Mouse (Mus musculus) hindbrain, embryonic 14.5 days (tissue): ENCODE data around the gene Hs3st5. TPM values are rescaled to one million over a fixed set of nuclear protein-coding genes. Genes with fewer than 3 reads are reported as not detected.

Experiments used
- ATAC-seq: fragments of 200-750 bp; cut with Nextera tagmentation; 2 replicates; pipeline ENCODE4 v1.8.0; 2017; ENCODE audit warnings: moderate number of reproducible peaks, mild to moderate bottlenecking, moderate TSS enrichment, moderate library complexity; ENCODE audit not compliant: low FRiP score
- DNase-seq: peaks from one replicate; pipeline ENCODE4 v3.0.0-alpha.2; 2015; ENCODE audit warnings: low spot score
- H3K27ac ChIP-seq: fragments of 300-500 bp; sonication (generic); 2 replicates; pipeline ENCODE4 v1.5.1; 2014; ENCODE audit warnings: mild to moderate bottlenecking, moderate library complexity
- H3K27me3 ChIP-seq: fragments of 300-500 bp; sonication (generic); 2 replicates; pipeline ENCODE4 v1.6.1; 2014; ENCODE audit warnings: mild to moderate bottlenecking, low read length, mixed read lengths; ENCODE audit not compliant: control insufficient read depth, insufficient read depth
- H3K36me3 ChIP-seq: fragments of 300-500 bp; sonication (generic); replicated peaks from 2 replicates; pipeline ENCODE4 v1.6.1; 2014; ENCODE audit not compliant: control insufficient read depth, insufficient read depth
- H3K4me1 ChIP-seq: fragments of 300-500 bp; sonication (generic); replicated peaks from 2 replicates; pipeline ENCODE4 v1.6.1; 2014; ENCODE audit warnings: antibody characterized with exemption, low read length, mixed read lengths; ENCODE audit not compliant: control insufficient read depth, insufficient read depth
- H3K4me2 ChIP-seq: fragments of 300-500 bp; sonication (generic); replicated peaks from 2 replicates; pipeline ENCODE4 v1.6.1; 2014; ENCODE audit warnings: mild to moderate bottlenecking, moderate library complexity
- H3K4me3 ChIP-seq: fragments of 300-500 bp; sonication (generic); replicated peaks from 2 replicates; pipeline ENCODE4 v1.5.1; 2014; ENCODE audit warnings: mild to moderate bottlenecking, low read length
- H3K9ac ChIP-seq: fragments of 300-500 bp; sonication (generic); 2 replicates; pipeline ENCODE4 v1.6.1; 2014
- H3K9me3 ChIP-seq: fragments of 300-500 bp; sonication (generic); 2 replicates; pipeline ENCODE4 v1.6.1; 2016; ENCODE audit warnings: low read length; ENCODE audit not compliant: control insufficient read depth
- WGBS: fragments of 180-500 bp; shearing (Covaris S2); extraction: QIAGEN DNeasy Blood & Tissue Kit; methylation state at CpG from one replicate; pipeline ENCODE4 v1.1.7; 2014; 5-methylcytosine and 5-hydroxymethylcytosine counted together
- polyA plus RNA-seq: library from polyadenylated mRNA; unstranded; fragments of >200 nt; fragmentation: Nextera tagmentation; extraction: Ambion mirVana; gene quantifications from 2 replicates; pipeline ENCODE4 v1.2.1, GENCODE M21; 2014

The Hs3st5 gene
- polyA plus RNA-seq, 1 experiment from 2014 or later = 36.0 TPM

DNA sequence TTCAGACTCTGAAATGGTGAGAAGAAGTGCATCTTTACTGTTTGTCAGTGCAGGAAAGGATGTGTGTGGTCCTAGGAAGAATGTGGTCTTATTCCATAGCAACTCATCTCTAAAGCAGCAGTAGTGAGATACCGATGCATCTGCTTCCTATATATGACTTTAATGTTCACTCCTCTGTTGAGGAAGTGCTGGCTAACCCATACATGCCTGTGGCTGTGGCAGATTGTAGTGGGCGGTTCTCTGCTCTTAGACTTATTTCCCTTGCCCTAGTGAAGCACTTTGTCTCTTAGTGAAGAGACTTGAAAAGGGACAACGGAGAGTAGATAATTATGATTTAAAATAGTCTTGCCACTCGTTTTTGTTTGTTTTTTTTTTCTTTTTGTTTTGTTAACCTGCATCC is 47.4 kb downstream of the Hs3st5 start:
- Histone ChIP-seq H3K4me2 (no peak overlapping the region), H3K27me3 (no peaks in the 10 kb centered on the region), H3K4me1 (0 out of 2 replicates have a peak, but pooled peaks cover 9% of the 10 kb centered on the region), H3K27ac (no peak overlapping the region), H3K9me3 (no peaks in the 10 kb centered on the region), H3K4me3 (no peak overlapping the region), H3K9ac (no peak overlapping the region), H3K36me3 (no peaks in the 10 kb centered on the region)
- DNase-seq (no peak), ATAC-seq (no peak)
- 72% methylated on average over 4 of the region's 4 CpGs for WGBS

DNA sequence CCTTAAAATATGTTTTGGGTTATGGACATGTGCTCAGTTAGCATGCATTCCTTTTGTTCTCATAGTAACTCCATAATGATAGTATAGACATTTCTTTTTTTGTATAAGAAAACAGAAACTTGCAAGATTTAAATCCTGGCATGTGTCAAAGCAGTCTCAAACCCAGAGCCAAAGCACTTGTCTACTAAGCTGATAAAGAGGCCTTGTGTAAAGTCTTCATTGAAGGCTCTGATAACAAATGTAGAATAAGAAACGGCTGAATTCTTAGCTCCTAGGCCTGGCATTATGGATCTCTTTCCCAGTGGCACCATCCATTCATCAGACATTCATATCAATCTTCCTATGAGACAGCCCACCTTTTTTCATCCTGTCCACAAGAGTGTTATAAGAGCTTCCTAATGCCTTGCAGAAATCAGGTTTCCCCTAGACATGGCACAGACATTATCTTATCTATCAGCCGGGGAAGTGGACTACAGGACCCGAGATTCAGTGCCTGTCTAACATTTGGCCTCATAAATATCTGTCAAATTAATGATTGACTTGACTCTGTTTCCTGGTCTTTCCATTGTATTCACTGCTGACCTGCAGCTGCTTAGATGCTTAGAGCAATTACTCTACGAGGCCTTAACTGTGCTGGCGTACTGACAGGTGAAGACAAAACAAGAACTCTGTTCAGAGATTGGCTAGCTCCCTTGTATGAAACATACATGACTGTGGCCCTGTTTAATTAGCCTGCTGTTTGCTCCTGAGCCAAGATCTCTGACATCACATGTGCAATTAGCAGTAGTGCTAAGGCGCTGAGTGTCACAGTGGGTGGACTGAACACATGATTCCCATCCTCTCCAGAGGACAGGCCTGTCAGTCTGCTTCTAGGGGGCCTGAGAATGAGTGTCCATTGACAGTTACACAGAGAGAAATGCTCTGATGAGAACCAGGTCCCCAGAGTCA is 48.6 kb downstream of the Hs3st5 start:
- WGBS = 45% methylated on average over 6 of the region's 6 CpGs

DNA sequence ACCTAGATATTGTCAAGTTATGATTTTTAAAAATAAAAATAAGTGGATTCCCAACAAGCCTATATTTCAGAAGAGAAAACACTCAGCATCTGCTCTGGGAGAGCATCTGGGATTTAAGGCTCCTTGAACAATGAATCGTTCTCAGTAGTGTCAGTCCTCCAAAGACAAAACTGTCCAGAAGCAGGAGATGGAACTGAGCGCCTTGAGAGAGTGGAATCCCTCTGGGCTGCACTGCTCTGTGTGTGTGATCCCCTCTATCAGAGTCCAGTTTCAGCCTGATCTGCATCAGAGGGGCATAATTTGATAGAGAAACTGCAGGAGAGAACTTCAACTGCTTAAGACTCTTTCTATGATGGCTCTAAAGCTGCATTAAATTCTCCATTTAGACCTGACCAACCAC is 49.5 kb downstream of the Hs3st5 start:
- no peak for ATAC-seq
- Histone ChIP-seq H3K36me3 (no peaks in the 10 kb centered on the region), H3K4me3 (no peak overlapping the region), H3K9ac (no peak overlapping the region), H3K27me3 (no peaks in the 10 kb centered on the region), H3K27ac (peak overlapping the region; percentile 41; the same call in 1 of the 2 replicates), H3K4me1 (0 out of 2 replicates have a peak, but pooled peaks cover 9% of the 10 kb centered on the region), H3K9me3 (no peaks in the 10 kb centered on the region), H3K4me2 (no peak overlapping the region)
- 62% methylated on average over 2 of the region's 2 CpGs for WGBS
- no peak for DNase-seq

More for the DNA sequence above, 48.6 kb downstream of the Hs3st5 start:
- no peaks in the 10 kb centered on the region for H3K9me3 ChIP-seq
- H3K4me1 ChIP-seq = 0 out of 2 replicates have a peak, but pooled peaks cover 9% of the 10 kb centered on the region
- no peaks in the 10 kb centered on the region for H3K27me3 ChIP-seq
- peak overlapping the region; percentile 26; the same call in 1 of the 2 replicates for H3K27ac ChIP-seq
- no peak overlapping the region for H3K9ac ChIP-seq
- H3K36me3 ChIP-seq = no peaks in the 10 kb centered on the region
- DNase-seq (no peak), ATAC-seq (peak; percentile 80)
- H3K4me2 ChIP-seq = no peak overlapping the region
- no peak overlapping the region for H3K4me3 ChIP-seq

DNA sequence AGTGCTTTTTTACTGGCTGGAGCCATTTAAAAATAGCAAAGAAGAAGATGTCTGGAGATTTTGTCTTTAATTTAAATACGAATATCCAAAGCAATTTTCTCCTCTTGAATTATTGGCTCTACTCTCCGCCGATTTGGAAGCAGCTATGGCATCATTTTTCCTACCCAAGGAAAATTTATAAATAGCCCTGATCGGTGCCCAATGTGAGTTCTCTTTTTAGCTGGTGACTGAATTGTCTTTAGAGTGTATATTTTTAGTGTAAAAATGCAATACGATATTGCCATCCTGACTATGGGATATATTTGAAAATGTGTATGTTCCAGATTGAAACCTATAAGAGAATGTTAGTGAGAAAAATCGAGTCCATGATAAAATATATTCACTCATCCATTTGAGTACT is 51.1 kb downstream of the Hs3st5 start:
- Histone ChIP-seq H3K27ac (no peak overlapping the region), H3K36me3 (no peaks in the 10 kb centered on the region), H3K4me2 (no peak overlapping the region), H3K4me1 (0 out of 2 replicates have a peak, but pooled peaks cover 9% of the 10 kb centered on the region), H3K27me3 (no peaks in the 10 kb centered on the region), H3K9ac (no peak overlapping the region), H3K9me3 (no peaks in the 10 kb centered on the region), H3K4me3 (no peak overlapping the region)
- DNase-seq (no peak), ATAC-seq (no peak)
- WGBS = 90% methylated on average over 6 of the region's 6 CpGs

DNA sequence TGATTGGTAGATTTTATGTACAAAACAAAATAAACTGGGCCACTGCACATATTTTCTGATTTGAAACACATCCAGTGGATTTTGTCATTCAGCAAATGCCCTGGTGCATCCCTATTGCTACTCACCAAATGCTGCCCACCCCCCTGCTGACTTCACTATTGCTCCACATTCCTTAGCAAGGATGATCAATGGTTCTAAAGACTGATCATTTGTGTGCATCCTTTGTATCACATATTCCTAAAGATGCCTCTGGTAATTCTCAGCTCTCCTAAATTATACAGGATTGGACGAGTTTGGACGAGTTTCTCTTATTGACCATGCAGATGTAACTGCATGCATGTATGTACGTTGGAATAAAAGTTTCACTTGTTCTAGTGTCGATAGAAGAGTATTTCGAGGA is 52.1 kb downstream of the Hs3st5 start:
- 86% methylated on average over 5 of the region's 5 CpGs for WGBS
- Histone ChIP-seq H3K4me2 (no peak overlapping the region), H3K4me1 (0 out of 2 replicates have a peak, but pooled peaks cover 9% of the 10 kb centered on the region), H3K9me3 (no peaks in the 10 kb centered on the region), H3K36me3 (no peaks in the 10 kb centered on the region), H3K27me3 (no peaks in the 10 kb centered on the region), H3K27ac (no peak overlapping the region), H3K9ac (no peak overlapping the region), H3K4me3 (no peak overlapping the region)
- DNase-seq (no peak), ATAC-seq (no peak)

DNA sequence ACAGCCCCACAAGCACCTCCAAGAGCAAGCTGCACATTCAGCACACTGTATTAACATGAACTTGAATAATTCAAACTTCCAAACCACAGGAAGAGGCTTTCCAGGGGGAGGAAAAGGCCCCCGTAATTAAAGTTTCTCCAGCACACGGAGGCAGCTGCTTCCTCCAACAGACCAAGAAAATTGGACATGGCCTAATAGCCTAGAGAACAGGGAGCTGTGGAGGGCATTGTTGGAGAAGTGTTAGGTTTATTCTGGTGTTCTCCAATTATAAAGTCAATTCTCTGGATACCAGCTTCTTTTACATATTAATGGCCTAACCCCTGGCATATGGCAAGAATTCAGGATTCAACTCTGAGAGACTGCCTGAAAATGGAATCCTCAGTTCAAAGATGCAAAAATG is 60.6 kb downstream of the Hs3st5 start:
- WGBS = 13% methylated on average over 2 of the region's 2 CpGs
- peak overlapping the region; percentile 59; the same call in 1 of the 2 replicates for H3K27ac ChIP-seq
- peak; percentile 77 for ATAC-seq

DNA sequence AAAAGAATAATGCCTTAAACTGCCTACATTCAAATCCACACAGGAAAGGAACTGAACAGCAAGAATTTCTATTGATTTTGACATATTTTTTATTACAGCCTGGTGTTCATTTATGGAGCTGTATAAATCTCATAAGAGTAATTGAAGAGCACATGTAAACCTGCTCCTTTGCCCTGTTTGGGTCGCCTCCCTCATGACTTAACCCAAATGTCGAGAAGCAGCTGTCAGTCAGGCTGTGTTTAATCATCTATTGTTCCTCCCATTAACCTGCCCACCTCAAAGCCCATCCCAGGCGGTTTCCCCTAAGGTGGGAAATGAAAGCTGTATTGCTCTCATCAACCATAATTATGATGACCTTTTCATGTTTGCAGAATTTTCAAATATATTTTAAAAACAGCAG is 65.9 kb downstream of the Hs3st5 start:
- ATAC-seq (no peak), DNase-seq (no peak)
- 45% methylated on average over 3 of the region's 3 CpGs for WGBS
- peaks cover 6% of the 10 kb centered on the region; the same call in 1 of the 2 replicates for H3K4me1 ChIP-seq
- H3K36me3 ChIP-seq = no peaks in the 10 kb centered on the region
- H3K9ac ChIP-seq = peak overlapping the region; percentile 8; the same call in 1 of the 2 replicates
- H3K9me3 ChIP-seq = no peaks in the 10 kb centered on the region
- peak overlapping the region; percentile 18; the same call in 1 of the 2 replicates for H3K27ac ChIP-seq
- H3K4me3 ChIP-seq = no peak overlapping the region
- no peak overlapping the region for H3K4me2 ChIP-seq
- H3K27me3 ChIP-seq = no peaks in the 10 kb centered on the region

More for the DNA sequence above, 60.6 kb downstream of the Hs3st5 start:
- Histone ChIP-seq H3K36me3 (no peaks in the 10 kb centered on the region), H3K9ac (no peak overlapping the region), H3K4me2 (no peak overlapping the region), H3K27me3 (no peaks in the 10 kb centered on the region), H3K4me1 (peaks cover 9% of the 10 kb centered on the region; the same call in 1 of the 2 replicates), H3K9me3 (no peaks in the 10 kb centered on the region), H3K4me3 (no peak overlapping the region)
- DNase-seq = no peak

DNA sequence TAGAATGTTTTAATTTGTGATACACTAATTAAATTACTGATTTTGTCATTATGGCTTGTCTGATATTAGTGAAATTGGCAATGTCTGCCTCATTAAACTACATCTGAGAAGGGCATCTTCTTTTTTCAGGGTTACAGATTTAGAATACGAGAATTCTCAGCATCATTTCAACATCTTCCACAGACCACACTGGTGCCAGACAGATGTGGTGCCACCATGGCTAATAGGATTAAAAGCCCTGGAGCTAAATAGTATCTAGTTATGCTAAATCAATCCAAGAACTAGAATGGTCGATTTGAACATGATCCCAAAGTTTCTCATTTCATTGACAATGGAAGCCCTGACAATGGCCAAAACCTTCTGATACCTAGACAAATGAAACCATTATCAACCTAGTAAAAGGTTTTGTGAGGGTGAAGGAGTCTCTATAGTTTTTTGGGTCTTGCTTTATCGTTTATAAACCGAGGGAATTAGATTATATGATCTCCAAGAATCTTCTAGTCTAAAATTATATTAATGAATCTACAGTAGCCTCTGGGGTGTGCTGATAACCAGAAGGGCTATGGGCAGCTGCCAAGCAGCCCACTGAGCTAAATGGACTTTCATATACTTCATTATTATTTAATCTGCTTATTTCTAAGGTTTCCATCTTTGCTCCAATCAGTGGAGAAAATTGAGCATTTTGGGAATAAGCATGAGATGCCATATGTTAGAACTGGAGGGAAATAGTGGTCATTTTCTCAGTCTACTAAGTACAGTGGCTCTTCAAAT is 71.9 kb downstream of the Hs3st5 start:
- DNase-seq = no peak
- no peak overlapping the region for H3K9ac ChIP-seq

DNA sequence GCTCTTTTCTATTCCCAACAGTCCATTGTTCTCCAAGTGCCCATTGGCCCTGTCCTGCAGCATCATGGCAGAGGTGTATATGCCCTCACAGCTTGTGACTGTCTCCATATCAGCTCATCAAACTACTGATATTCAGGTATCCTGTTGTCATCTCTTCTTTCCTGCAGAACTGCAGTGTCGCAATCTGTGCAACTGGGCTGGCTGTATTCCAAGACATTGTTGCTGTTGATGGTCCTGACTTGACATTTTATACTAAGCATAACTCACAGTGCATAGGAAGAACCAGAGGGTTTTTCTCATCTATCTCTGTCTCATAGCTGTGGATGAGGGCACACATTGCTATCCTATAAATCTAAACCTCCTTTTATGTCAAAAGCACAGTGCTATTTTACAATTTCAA is 103.8 kb downstream of the Hs3st5 start:
- Histone ChIP-seq H3K4me2 (no peak overlapping the region), H3K4me3 (no peak overlapping the region), H3K27ac (no peak overlapping the region), H3K27me3 (no peaks in the 10 kb centered on the region), H3K9ac (no peak overlapping the region), H3K9me3 (no peaks in the 10 kb centered on the region), H3K36me3 (no peaks in the 10 kb centered on the region), H3K4me1 (no peaks in the 10 kb centered on the region)
- no peak for ATAC-seq
- WGBS = 73% methylated on average over 1 of the region's 1 CpGs
- DNase-seq = no peak

More for the DNA sequence above, 71.9 kb downstream of the Hs3st5 start:
- Histone ChIP-seq H3K4me2 (no peak overlapping the region), H3K9me3 (no peaks in the 10 kb centered on the region), H3K4me1 (no peaks in the 10 kb centered on the region), H3K27ac (no peak overlapping the region), H3K4me3 (no peak overlapping the region), H3K36me3 (no peaks in the 10 kb centered on the region), H3K27me3 (no peaks in the 10 kb centered on the region)
- WGBS = 57% methylated on average over 4 of the region's 4 CpGs
- peak; percentile 59; the same call in 1 of the 2 replicates for ATAC-seq
